Mouse (Mus musculus) heart, postnatal 36 days (tissue): ENCODE results near the gene Zfp74. TPM values are rescaled to one million over a fixed set of nuclear protein-coding genes. Genes with fewer than 3 reads are reported as not detected.
A peak's percentile ranks its signal among the peaks of the same experiment; 100 is the strongest.
"Not testable (repeated sequence)": the region's sequence is repeated elsewhere in the genome, so short reads cannot be mapped to it uniquely, and the experiment has no call there.

ENCODE experiments used
- DNase-seq, 2 experiments: peaks; one replicate each; pipeline ENCODE4 v3.0.0; 2021 to 2022
- intact Hi-C: fragments of 180-260 bp; cut with DNase I; formaldehyde crosslinking; loops from one replicate; pipeline ENCODE4 v1.15.1; 2025
- total RNA-seq, 2 experiments: library from RNA; stranded (reverse); gene quantifications; 2 replicates each; pipeline ENCODE4 v1.2.3; 2021

Gene Zfp74
- 1 to 10 TPM; 5.9 TPM for total RNA-seq

DNA sequence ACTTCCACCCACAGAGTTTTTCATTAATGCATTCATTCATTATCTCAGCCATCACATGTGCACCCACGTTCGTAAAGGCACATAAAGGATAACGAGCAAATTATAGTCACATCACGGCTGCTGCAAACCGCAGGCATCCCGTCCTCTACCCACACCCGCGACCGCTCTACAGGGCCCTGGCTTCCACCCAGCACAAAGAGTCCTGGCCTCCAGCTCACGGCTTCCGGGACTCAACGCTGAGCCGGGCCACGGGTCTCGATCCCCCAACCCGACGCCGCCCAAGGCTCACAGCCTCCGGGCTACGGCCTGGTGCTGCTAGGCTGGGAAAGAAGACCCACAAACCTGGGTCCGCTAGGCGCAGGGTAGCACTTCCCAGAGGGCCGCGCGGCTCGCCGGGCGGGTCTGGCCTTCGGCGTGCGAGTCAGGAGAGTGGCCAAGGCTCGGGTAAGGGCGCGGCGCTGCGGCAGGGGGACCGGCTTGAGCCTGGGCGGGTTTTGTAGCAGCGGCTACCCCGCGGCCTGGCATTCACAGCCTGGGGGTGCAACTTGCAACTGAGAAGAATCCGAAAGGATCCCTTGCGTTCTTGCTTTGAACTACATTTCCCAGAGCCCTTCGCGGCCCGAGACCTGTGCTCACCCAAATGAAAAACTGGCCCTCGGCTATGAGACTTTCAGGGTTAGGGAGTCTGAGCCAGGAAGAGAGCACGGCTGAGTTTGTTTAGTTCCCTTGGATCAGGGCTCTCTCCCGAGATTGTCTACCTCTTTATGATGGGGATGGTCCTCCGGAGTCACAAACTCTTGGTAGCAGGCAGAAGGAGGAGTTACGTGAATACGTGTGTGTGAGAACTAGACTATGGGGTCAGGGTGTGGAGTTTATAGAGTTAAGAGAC lies at the start of gene Zfp74:
Gene Zfp74 (minus strand): TSS at position 577 of the 889 bp plus-strand sequence.
- intact Hi-C loops = loop anchor here (2.0 to 5.0 kb wide), 3 partner anchors 29 to 136 kb away; partner anchors contain the start of genes Zfp383, Zfp568 and Zfp790
- DNase-seq = peak; percentile 73 to 84

DNA sequence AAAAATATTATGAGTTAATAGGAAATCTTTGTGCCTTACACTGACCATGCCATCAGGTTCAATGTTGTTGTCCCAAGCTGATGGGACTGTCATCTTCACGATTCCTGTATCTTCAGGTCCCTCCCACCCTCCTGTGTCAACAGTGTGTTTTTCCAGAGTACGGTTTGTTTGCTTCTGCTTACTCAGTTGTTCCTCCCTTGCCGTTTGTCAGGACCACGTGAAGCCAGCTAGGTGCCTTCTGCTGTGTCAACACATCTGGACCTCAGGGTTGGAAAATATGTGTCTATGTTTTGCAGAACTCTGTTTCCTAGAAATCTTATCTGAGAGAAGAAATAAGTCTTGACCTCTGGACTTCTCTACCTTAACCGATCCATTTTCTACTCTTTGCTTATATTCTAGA lies 46.7 kb upstream of the Zfp74 start:
- no peak for DNase-seq
- intact Hi-C loops = no loop called here

DNA sequence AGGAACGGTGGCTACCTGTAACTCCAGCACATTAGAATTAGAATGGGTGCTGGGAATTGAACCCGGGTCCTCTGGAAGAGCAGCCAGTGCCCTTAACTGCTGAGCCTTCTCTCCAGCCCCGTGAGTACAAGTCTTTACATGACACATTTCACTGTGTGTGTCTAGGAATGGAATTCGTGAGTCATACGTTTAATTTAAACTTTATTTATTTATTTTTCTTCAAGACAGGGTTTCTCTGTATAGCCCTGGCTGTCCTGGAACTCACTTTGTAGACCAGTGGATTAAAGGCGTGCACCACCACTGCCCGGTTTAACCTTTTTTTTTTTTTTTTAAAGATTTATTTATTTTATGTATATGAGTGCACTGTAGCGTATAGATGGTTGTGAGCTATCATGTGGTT lies 41.2 kb upstream of the Zfp74 start:
- intact Hi-C loops = no loop called here
- DNase-seq = no peak

DNA sequence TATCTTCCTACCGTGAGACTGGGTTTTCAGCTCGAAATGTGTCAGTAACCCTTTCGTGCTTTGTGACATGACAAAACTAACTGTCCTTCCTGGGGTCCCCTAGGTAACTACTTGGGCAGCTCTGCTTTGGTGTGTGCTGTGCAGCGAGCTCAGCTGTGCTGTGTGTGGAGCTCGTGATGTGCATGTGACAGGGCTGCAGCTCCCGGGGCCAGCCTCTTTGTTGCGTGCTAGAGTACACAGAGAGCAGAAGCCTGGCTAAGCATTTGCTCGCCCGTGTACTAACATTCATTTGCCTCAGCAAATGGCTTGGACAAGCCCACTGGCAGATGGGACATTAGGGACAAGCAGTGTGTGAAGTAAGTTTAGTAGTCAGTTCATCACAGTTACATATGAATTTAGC lies 39.5 kb upstream of the Zfp74 start:
- intact Hi-C loops = no loop called here
- DNase-seq = no peak

DNA sequence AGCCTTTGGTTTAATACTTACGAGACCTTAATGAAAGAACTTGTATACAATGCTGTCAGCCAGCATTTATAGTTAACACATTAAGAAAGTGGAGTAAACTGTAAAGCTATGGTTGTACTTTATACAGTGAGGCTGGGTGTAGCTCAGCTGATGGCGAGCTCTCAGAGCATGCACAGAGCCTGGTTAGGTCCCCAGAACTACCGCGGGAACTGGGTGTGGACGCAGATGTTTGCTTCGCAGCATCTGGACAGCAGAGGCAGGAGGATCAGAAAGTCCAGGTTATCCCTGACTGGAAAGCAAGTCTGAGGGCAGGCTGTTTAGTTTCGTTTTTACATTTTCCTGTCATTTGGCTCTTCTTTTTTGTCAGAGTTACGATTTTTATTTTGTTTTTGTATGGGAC lies 38.8 kb upstream of the Zfp74 start:
- intact Hi-C loops = no loop called here

DNA sequence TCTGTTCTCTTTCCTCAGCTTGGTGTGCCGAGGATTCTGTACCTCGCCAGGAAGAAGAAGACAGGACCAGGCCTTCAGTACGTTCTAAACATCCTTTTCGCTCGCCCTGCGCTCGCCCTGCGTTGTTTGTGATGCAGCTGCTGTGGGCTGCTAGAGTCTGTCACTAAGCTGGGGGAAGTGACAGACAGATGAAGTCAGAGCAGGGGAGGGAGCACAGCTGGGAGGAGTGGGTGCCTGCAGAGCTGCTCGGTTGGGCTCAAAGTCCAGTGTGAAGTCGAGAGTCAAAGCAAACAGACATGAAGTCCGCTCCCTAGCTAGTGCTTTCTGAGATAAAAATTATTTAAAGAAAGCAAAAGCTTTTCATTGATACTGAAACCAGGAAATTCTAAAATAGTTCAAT lies 35.1 kb upstream of the Zfp74 start:
- intact Hi-C loops = no loop called here

More for the DNA sequence above, 38.8 kb upstream of the Zfp74 start:
- no peak for DNase-seq

DNA sequence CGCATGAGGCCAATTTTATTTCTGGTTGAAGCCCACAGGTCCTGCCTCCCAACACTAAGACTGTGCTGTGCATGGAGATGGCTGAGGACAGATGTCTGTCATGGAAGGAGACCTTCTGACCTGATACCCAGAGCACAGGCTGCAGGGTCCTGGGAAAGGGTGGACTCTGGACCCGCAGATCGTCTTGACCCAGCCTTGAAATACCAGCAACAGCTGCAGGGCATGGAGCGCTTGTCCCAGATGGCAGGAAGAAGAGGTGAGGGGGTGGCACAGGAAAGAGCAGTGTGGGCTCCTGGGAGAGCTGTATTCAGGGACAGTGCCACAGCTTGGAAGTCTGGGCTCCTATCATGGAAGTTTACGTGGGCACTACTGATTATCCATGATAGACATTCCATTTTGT lies 33.7 kb upstream of the Zfp74 start:
- intact Hi-C loops = no loop called here
- DNase-seq = no peak

More for the DNA sequence above, 35.1 kb upstream of the Zfp74 start:
- no peak for DNase-seq

DNA sequence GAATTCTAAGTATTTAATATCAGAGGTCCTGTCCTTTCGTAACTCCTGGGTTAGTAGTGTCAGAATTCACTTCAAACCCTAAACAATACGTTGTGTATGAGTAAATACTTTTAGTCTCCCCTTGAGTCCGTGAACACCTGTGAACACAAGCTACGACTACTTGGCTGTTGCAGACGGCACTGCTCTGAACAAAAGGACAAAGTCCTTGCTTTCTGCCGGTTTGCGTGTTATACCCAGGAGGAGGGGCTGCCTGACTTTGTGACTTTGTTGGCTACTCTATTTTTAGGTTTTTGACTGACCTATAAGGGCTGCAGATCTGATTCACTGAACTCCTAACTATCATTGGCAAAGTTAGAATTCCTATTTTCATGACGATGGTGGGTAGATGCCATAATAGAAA lies 32.2 kb upstream of the Zfp74 start:
- intact Hi-C loops = no loop called here
- no peak for DNase-seq

DNA sequence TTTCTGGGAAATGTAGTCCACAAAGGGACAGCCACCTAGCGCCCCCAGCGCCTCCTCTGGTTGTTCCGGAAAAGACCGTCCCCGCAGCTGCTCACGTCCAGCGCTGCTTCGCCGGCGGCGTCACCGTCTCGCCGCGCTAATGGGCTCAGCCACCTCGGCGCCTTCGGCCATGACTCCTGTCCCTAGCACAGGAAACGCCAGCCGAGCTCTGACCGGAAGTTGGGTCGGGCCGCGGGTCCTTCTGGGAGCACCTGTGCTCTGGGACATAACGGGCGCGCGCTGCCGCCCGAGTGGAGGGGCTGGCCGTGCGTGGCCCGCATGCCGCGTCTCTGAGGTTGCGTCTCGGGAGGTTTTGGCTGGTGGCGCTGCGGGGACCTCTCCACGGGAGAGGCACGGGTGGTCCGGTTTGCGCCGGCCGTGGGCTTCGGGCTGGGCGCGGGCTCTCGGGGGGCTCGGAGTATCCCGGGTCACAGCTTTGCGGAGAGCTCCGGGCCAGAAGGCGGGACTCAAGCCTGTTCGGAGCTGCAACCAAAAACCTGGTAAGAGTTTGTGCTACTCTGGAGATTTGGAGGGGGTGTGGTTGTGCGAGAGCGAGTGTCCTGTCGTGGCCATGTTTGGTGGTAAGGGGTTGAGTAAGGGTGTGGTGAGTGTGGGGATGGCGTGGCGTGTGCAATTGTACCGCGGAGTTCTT lies 29.9 kb upstream of the Zfp74 start, which contains the start of gene Zfp568:
Gene Zfp568 (plus strand): TSS at position 266 of the 691 bp plus-strand sequence.
- intact Hi-C loops = loop anchor here (2.0 to 5.0 kb wide), 4 partner anchors 21 to 132 kb away; partner anchors contain the start of genes Zfp383, Zfp74 and Zfp940
- peak; percentile 90 to 93 for DNase-seq

DNA sequence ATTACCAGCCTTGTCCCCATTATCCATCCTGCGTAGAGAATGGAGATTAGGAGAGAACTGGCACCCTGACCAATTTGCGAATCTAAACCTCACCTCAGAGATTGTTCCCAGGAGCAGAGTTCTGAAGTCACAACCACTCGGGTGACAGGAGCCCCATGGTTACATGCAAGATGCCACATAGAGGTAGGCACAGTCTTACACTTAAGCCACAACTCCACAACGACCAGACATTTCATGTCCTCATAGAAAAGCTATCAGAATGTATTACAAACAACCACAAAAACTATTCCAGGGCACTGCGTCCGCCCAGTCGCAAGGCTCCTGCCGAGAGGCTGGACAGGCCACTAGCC lies 29.4 kb upstream of the Zfp74 start:
- no peak for DNase-seq
- intact Hi-C loops = loop anchor here (2.0 to 5.0 kb wide), 3 partner anchors 29 to 131 kb away; partner anchors contain the start of genes Zfp383, Zfp74 and Zfp940

DNA sequence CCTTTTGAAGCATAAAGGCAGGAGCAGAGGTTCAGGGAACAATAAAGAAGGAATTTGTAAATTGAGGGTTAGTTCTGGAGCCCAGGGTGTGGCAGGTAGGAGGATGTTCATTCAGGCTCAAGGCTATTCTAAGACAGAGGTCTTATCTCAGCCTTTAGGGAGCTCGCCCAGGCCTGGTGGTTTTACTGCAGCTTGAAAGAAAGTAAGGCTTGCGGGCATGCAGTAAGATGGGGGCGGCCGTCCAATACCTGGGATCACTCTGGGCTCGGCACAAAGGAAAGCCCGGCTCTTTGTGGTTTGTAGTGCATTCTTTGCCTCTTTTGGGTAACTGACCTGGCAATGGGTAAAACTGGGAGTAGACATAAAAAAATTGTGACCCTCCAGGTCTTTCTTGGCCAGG lies 29.0 kb upstream of the Zfp74 start:
- peak in 1 of 2 experiments; percentile 28 for DNase-seq
- intact Hi-C loops = loop anchor here (2.0 to 5.0 kb wide), 3 partner anchors 28 to 131 kb away; partner anchors contain the start of genes Zfp383, Zfp74 and Zfp940

DNA sequence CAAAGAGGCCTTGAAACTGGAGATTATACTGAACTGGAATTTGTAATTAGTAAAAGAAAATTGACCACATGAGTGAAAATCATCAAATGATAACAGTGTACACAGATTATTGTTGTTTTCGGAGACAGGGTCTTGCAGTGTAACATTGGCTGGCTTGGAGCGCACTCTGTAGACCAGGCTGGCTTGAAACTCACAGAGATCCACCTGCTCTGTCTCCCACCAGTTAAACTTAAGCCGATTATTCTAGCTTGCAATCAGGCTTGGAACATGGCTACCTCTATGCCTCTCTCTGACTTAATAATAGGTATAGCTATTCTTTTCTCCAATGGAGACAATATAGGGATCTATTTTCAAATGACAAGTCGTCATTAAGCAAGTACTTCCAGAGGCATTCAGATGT lies 28.5 kb upstream of the Zfp74 start:
- no peak for DNase-seq
- intact Hi-C loops = loop anchor here (2.0 to 5.0 kb wide), 3 partner anchors 28 to 130 kb away; partner anchors contain the start of genes Zfp383, Zfp74 and Zfp940

DNA sequence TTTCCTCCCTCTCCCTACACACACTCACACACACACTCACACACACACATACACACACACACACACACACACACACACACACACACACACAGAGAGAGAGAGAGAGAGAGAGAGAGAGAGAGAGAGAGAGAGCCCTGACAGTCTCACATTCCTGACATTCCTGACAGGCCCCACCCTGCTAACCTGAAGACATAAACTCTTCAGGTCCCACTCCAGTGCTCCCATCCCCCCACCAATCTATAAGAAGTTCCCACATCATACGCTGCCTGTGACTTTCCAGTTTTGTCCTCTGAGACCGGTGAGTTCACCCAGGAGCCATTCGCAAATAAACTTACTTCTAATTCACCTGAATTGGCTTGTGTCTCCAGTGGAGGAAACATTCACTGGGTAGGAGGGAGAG lies 28.0 kb upstream of the Zfp74 start:
- DNase-seq = no peak

DNA sequence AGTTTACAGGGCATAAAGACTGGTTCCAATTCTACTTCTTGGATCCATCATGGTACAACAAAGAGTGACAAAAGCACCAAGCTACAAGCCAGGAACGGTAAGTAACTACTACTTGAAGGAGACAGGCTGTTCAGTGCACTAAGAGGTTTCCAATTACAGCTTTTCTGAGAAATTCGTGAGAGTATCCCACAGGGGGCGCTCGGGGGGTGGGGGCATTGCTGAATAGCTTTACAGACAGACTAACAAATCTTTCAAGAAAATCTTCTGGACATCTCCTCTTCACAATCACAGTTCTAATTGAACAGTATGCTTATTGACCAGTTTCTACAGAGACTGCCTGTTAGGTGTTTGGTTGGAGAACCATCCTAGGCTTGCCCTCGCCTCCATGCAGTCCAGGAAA lies 27.6 kb upstream of the Zfp74 start:
- intact Hi-C loops = loop anchor here (5.0 kb wide), 1 partner anchor 129 kb away; the partner anchor contains the start of gene Zfp940
- DNase-seq = no peak

More for the DNA sequence above, 28.0 kb upstream of the Zfp74 start:
- intact Hi-C loops = loop anchor here (2.0 to 5.0 kb wide), 3 partner anchors 27 to 130 kb away; partner anchors contain the start of genes Zfp383, Zfp74 and Zfp940

DNA sequence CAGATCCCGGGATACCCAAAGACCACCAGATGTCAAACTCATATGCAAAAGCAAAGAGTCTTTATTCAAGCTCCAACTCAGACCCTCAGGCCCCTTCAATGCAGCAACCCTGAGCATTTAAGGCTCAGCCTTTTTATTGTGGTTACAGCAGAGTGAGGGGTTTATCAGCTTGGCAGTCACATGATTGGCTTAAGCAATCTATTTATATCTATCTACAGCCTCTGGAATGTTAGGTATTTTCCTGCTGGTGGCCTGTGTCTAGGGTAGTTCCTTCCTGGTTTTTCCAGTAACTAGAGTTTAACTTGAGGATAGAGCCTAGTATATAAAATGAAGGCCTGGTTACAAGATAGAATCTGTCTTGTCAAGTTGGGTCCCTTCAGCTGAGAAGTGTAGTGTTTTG lies 26.9 kb upstream of the Zfp74 start:
- DNase-seq = no peak
- intact Hi-C loops = loop anchor here (5.0 kb wide), 1 partner anchor 128 kb away; the partner anchor contains the start of gene Zfp940

DNA sequence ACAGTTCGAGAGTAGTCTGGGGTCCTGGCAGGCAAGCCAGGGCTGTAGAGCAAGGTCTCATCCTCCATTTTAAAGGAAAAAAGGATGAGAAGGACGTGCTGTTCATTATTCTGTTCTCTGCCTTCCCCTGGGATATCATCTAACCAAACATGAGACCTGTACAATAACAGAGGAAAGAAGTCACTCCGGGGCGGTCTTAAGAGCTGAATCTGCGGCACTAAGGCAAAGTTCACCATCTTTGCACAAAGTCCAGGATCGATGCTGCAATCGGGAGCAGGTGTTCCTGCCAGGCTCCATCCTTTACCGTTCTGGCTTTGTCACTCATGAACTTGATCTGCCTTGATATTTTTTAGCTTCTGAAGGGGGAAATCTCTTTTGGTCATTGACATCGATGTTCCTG lies 16.8 kb upstream of the Zfp74 start:
- intact Hi-C loops = no loop called here
- DNase-seq = no peak

DNA sequence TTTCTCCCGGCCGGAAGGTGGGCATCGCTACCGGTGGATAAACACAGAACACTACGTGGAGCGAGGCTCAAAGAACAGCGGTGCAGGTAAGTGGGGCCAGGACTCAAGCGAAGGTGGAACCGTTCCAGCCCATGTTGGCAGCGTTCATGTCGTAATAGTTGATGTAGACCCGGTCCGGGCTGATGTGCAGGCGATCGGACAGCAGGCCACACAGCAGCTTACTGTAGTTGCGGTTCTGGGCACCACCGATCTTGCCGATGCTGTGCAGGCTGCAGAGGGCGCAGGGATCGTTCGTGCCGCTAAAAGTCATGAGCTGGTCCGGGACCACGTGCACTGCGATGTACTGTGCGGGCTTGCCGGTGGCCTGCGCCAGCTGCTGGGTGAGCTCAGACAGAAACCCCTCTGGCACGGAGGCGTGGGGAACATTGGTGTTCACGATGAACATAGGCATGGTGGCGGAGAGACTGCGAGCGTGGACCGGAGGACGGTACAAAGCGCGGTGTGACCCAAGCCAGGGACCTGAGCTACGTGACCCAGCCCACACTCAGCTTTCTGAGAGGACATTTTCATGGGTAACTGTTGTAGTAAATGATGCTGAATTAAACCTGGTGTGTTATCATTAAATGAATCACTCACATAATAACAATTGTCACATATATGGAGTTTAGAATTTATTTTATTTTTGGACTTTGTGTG lies 11.4 kb upstream of the Zfp74 start:
- intact Hi-C loops, DNase-seq: not testable (repeated sequence)

DNA sequence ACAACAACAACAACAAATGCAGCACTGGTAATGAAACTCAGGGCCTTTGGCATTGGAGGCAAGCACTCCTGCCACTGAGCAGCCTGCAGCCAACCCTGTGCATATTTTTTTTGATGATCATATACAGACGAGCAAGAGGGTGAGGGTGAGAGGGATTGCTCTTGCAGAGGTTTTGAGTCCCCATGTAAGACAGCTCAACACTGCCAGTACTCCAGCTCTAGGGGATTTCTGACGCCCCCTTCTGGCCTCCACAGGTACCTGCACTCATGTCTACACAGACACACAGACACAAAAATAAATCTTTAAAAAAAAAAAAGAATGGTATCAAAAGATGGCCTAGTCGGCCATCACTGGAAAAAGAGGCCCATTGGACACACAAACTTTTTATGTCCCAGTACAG lies 5.1 kb upstream of the Zfp74 start:
- DNase-seq = no peak
- intact Hi-C loops = no loop called here

DNA sequence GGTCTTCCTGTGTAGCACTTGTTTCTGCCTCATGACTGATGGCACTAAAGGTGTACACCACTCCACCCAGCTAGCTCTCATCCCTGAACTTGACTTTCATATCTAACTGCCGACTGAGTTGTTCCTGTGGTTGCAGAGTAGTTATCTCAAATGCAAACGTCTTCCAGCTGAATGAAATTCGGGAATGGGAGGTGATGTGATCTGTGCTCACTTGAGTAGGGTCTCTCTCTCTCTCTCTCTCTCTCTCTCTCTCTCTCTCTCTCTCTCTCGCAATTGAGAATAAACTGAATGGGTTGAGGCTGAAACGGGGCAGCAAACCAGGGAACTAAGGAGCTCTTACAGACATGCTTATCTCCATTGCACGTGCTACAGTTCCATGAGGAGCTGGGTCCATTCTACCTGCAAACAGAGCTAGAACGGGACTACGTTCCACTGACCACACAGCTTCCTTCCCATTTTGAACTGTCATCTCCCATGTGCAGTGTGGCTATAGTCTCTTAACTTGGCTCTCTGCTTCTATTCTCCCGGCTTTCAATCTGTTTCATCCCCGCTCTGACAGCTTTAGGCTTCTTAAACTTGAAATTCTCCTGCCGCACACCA lies 4.3 kb upstream of the Zfp74 start:
- intact Hi-C loops = no loop called here
- no peak for DNase-seq

DNA sequence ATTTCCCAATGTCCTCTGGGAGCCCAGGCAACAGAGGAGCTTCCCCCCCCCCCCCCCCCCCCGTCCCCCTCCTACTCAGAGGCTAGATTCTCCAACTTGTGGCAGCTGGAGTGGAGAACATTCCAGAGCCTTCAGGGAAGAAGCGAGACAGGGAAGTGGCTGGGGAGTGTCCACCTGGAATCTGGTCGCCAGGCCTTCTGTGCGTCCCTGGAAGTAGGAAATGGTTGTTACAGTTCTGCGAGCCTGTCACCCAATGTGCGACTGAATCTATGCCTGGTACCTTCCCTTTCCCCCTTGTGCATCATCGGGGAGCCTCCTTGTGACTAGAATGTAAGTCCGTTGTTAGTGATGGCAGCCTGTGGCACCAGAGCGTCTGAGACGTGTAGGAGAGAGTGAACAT lies 2.4 kb upstream of the Zfp74 start:
- DNase-seq = no peak
- intact Hi-C loops = no loop called here
